ENCODE assay signal across 25 mouse cellular contexts in the genomic region with DNA sequence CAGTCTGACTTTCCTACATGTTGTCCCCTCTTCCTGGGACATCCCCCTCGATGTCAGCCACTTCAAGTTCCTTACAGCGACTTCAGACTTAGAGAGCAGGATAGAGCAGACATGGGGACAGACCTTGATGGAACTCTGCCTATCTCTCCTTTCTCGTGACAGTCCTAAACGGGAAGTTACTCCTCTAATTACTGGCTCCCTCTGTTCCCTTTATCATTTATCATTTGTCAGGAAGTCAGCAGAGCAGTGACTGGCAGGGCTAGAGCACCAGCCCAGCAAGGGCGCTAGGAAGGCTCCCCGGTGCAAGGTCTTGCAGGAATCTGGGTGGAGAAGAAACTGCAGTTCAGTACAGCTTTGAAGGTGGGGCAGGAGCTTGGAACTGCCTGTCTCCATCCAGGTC. TPM values are rescaled to one million over a fixed set of nuclear protein-coding genes. Genes with fewer than 3 reads are reported as not detected.
DNase-seq lines count a peak whose midpoint lies in the region; ATAC-seq and TF ChIP-seq lines count a peak whose summit lies in the region.
"Had no signal": no experiment of that assay in that cellular context is flagged by ENCODE, and none has a peak within 500 bp of the region (broad histone marks: within the 10 kb centered on the region; RNA-seq: fewer than 3 reads in every experiment).

No protein-coding gene starts in this region.

- H3K27ac ChIP-seq in MEL (ENCODE audit: control insufficient read depth, low read depth, low read length) = peak overlapping the region; percentile 62
- H3K27ac ChIP-seq in hindbrain, embryonic 10.5 days = no peak overlapping the region
- H3K27ac ChIP-seq: embryonic facial prominence, embryonic 10.5 days; embryonic facial prominence, embryonic 13.5 days; forebrain, embryonic 12.5 days; forebrain, embryonic 15.5 days; heart, embryonic 15.5 days; hindbrain, embryonic 15.5 days had no signal

- H3K36me3 ChIP-seq in MEL (ENCODE audit: control insufficient read depth in 1 of 2, insufficient read depth in 2 of 2, low read length in 2 of 2) = peaks cover 0 to 29% of the 10 kb centered on the region in 2 experiments; a peak in 2 of 4 replicates
- no peaks in the 10 kb centered on the region for H3K36me3 ChIP-seq in hindbrain, embryonic 10.5 days
- H3K36me3 ChIP-seq: embryonic facial prominence, embryonic 10.5 days; embryonic facial prominence, embryonic 13.5 days; forebrain, embryonic 12.5 days; forebrain, embryonic 15.5 days; heart, embryonic 12.5 days; heart, embryonic 15.5 days; hindbrain, embryonic 15.5 days had no signal

- TF ChIP-seq CTCF in MEL (IDR thresholded peaks at IDR 0.05 in 2 of 3, conservative IDR thresholded peaks at IDR 0.05 in 1 of 3; ENCODE audit: control insufficient read depth in 1 of 3, insufficient read depth in 1 of 3, low read depth in 2 of 3, low read length in 3 of 3, poor library complexity in 1 of 3, severe bottlenecking in 1 of 3) = no peak

- peaks cover 40 to 53% of the 10 kb centered on the region in 2 experiments for H3K4me1 ChIP-seq in MEL (ENCODE audit: control insufficient read depth in 1 of 2, insufficient read depth in 2 of 2, low read length in 2 of 2)
- H3K4me1 ChIP-seq in hindbrain, embryonic 10.5 days (replicated peaks) = peaks cover 33% of the 10 kb centered on the region
- H3K4me1 ChIP-seq: forebrain, embryonic 15.5 days; hindbrain, embryonic 15.5 days had no signal

- H3K4me3 ChIP-seq in MEL (ENCODE audit: control insufficient read depth in 1 of 2, insufficient read depth in 1 of 2, low read depth in 2 of 2, low read length in 2 of 2) = 0 out of 4 replicates have a peak overlapping the region, but pooled peaks of 1 of the 2 experiments have one; percentile 6
- H3K4me3 ChIP-seq in hindbrain, embryonic 10.5 days = no peak overlapping the region
- H3K4me3 ChIP-seq: embryonic facial prominence, embryonic 10.5 days; embryonic facial prominence, embryonic 13.5 days; erythroblast, embryonic 14.5 days; forebrain, embryonic 12.5 days; forebrain, embryonic 15.5 days; heart, embryonic 12.5 days; heart, embryonic 15.5 days; hindbrain, embryonic 15.5 days had no signal

- no peak for TF ChIP-seq RAD21 in MEL (IDR thresholded peaks at IDR 0.05; ENCODE audit: low read depth, low read length)

- no peaks in the 10 kb centered on the region for H3K27me3 ChIP-seq in MEL (ENCODE audit: control insufficient read depth in 1 of 2, insufficient read depth in 2 of 2, low read length in 2 of 2)
- peaks cover 52% of the 10 kb centered on the region for H3K27me3 ChIP-seq in hindbrain, embryonic 10.5 days (ENCODE audit: insufficient read depth, poor library complexity, severe bottlenecking)

- no peaks in the 10 kb centered on the region for H3K79me2 ChIP-seq in MEL (ENCODE audit: control insufficient read depth, insufficient read depth, low read length, poor library complexity)

- H3K9ac ChIP-seq in MEL (ENCODE audit: control insufficient read depth, low read depth, low read length, poor library complexity, severe bottlenecking) = no peak overlapping the region
- H3K9ac ChIP-seq: embryonic facial prominence, embryonic 13.5 days; forebrain, embryonic 12.5 days; forebrain, embryonic 15.5 days; heart, embryonic 12.5 days; heart, embryonic 15.5 days; hindbrain, embryonic 15.5 days had no signal

- no peaks in the 10 kb centered on the region for H3K9me3 ChIP-seq in MEL (replicated peaks; ENCODE audit: insufficient read depth, low read length)
- no peaks in the 10 kb centered on the region for H3K9me3 ChIP-seq in hindbrain, embryonic 10.5 days
- H3K9me3 ChIP-seq: embryonic facial prominence, embryonic 10.5 days; embryonic facial prominence, embryonic 13.5 days; forebrain, embryonic 12.5 days; forebrain, embryonic 15.5 days; heart, embryonic 12.5 days; heart, embryonic 15.5 days; hindbrain, embryonic 15.5 days had no signal

- peak; percentile 81 to 82 for TF ChIP-seq EP300 in MEL (IDR thresholded peaks at IDR 0.05; ENCODE audit: low read depth in 1 of 2, low read length in 2 of 2)

- peak; percentile 40 for ATAC-seq in granulocyte monocyte progenitor cell, adult 5-6 weeks (replicated peaks; ENCODE audit: poor library complexity, severe bottlenecking)
- ATAC-seq: forebrain, embryonic 15.5 days; intestine, postnatal 0 days had no signal

- peak; percentile 4 for DNase-seq in adrenal gland, postnatal 14 days
- DNase-seq in adrenal gland, adult 2 months = no peak
- DNase-seq in MEL (ENCODE audit: low read depth, low spot score) = peak; percentile 79
- no peak for DNase-seq in hindbrain, embryonic 10.5 days (ENCODE audit: low spot score)
- DNase-seq in lung, postnatal 36 days = no peak
- DNase-seq: adrenal gland, adult 8-10 months; adrenal gland, postnatal 36 days; cerebellum, adult 18-20 months; cerebellum, adult 9-10 months; cerebellum, postnatal 25 days; embryo, embryonic 11 days; gastrocnemius, postnatal 10 days; heart, adult 18-20 months; heart, postnatal 10 days; heart, postnatal 36 days had no signal

- no peak for TF ChIP-seq POLR2A in MEL (IDR thresholded peaks at IDR 0.05; ENCODE audit: control insufficient read depth in 1 of 2, insufficient read depth in 1 of 2, low read depth in 1 of 2, low read length in 2 of 2, poor library complexity in 1 of 2)

- 72% methylated on average over 6 of the region's 6 CpGs for WGBS in hindbrain, embryonic 10.5 days

TF ChIP-seq in MEL, 35 proteins besides CTCF, POLR2A, EP300 and RAD21 (continues in another document):
- TF ChIP-seq KAT2A (conservative IDR thresholded peaks at IDR 0.05; ENCODE audit: low read depth, low read length) (no peak), UBTF (IDR thresholded peaks at IDR 0.05; ENCODE audit: borderline replicate concordance, insufficient read depth, low read depth, low read length) (no peak), SIN3A (IDR thresholded peaks at IDR 0.05; ENCODE audit: low read length) (peak; percentile 75), HCFC1 (IDR thresholded peaks at IDR 0.05; ENCODE audit: low read depth, low read length) (peak; percentile 29; the same call in 1 of the 2 replicates), GATA1 (IDR thresholded peaks at IDR 0.05; ENCODE audit: low read depth, low read length) (peak; percentile 76), USF2 (IDR thresholded peaks at IDR 0.05; ENCODE audit: borderline replicate concordance in 1 of 2, insufficient read depth in 1 of 2, low read depth in 1 of 2, low read length in 2 of 2) (no peak), SMC3 (IDR thresholded peaks at IDR 0.05; ENCODE audit: low read depth, low read length) (no peak), MAFK (IDR thresholded peaks at IDR 0.05; ENCODE audit: borderline replicate concordance, low read depth, low read length) (no peak), BHLHE40 (IDR thresholded peaks at IDR 0.05; ENCODE audit: borderline replicate concordance, low read depth, low read length) (peak; percentile 88), MAX (IDR thresholded peaks at IDR 0.05; ENCODE audit: low read length) (0 out of 2 replicates have a peak, but pooled peaks have one; percentile 26), ZKSCAN1 (IDR thresholded peaks at IDR 0.05; ENCODE audit: low read depth, low read length) (no peak), MYC (IDR thresholded peaks at IDR 0.05; ENCODE audit: low read depth, low read length) (0 out of 2 replicates have a peak, but pooled peaks have one; percentile 36), TBP (IDR thresholded peaks at IDR 0.05; ENCODE audit: low read depth, low read length) (peak; percentile 67; the same call in 1 of the 2 replicates), ZNF384 (IDR thresholded peaks at IDR 0.05; ENCODE audit: low read depth, low read length) (no peak), POLR2AphosphoS2 (IDR thresholded peaks at IDR 0.05; ENCODE audit: low read length) (no peak), NRF1 (IDR thresholded peaks at IDR 0.05; ENCODE audit: insufficient read depth, low read depth, low read length, poor library complexity, severe bottlenecking) (no peak), TAL1 (IDR thresholded peaks at IDR 0.05; ENCODE audit: low read length) (peak; percentile 23; the same call in 1 of the 2 replicates), NELFE (IDR thresholded peaks at IDR 0.05; ENCODE audit: low read depth, low read length) (no peak), CHD1 (IDR thresholded peaks at IDR 0.05; ENCODE audit: low read depth, low read length) (no peak), MYB (IDR thresholded peaks at IDR 0.05; ENCODE audit: low read depth, low read length) (no peak), MAZ (IDR thresholded peaks at IDR 0.05; ENCODE audit: low read depth, low read length) (no peak), POLR2AphosphoS5 (IDR thresholded peaks at IDR 0.05; ENCODE audit: borderline replicate concordance, low read depth, low read length) (no peak), TCF12 (IDR thresholded peaks at IDR 0.05; ENCODE audit: low read depth, low read length) (peak; percentile 47), ELF1 (IDR thresholded peaks at IDR 0.05; ENCODE audit: low read depth, low read length) (peak; percentile 62), E2F4 (IDR thresholded peaks at IDR 0.05; ENCODE audit: borderline replicate concordance, low read depth, low read length) (no peak), ETS1 (IDR thresholded peaks at IDR 0.05; ENCODE audit: low read depth, low read length) (peak; percentile 85)

RNA-seq across cellular contexts. Expression of a gene that starts 6.2 kb away (rescaled TPM):
- 1.6 and 2.4 TPM in 2 replicates for total RNA-seq in adrenal gland, postnatal 14 days (2021)
- 1 to 10 TPM; 3.1 to 5.4 TPM for total RNA-seq in adrenal gland, adult 2 months (2021)
- polyA plus RNA-seq in adrenal gland, adult 2 months (2012; rRNA removed) = 5.7 and 6.9 TPM in 2 replicates
- total RNA-seq in MEL (2012; rRNA removed) = 11.1 and 14.8 TPM in 2 replicates
- 10 to 100 TPM in 1 of 2 experiments, not detected in 1; 17.0 TPM for polyA plus RNA-seq in MEL (2012; ENCODE audit: insufficient read depth in 1 of 2, insufficient read length in 2 of 2, low read depth in 1 of 2, low replicate concordance in 2 of 2, missing spikeins in 1 of 2)
- total RNA-seq in granulocyte monocyte progenitor cell, adult 5-6 weeks (2014; fragmentation: Nextera tagmentation) = not detected in 2 replicates
- not detected in 2 replicates for total RNA-seq in granulocyte monocyte progenitor cell, adult 5-6 weeks (2017)
- 0.90 and 1.3 TPM in 2 replicates for polyA plus RNA-seq in hindbrain, embryonic 10.5 days (2016; fragmentation: Nextera tagmentation; extraction: Ambion mirVana)

RNA-seq across cellular contexts. Expression of a gene that starts 22.5 kb away (rescaled TPM):
- total RNA-seq in adrenal gland, postnatal 14 days (2021) = 8.2 and 8.5 TPM in 2 replicates
- total RNA-seq in adrenal gland, adult 2 months (2021) = 10 to 100 TPM in 1 of 2 experiments, 1 to 10 TPM in 1; 8.5 to 11.3 TPM
- 24.1 and 24.6 TPM in 2 replicates for polyA plus RNA-seq in adrenal gland, adult 2 months (2012; rRNA removed)
- 5.7 TPM in 2 replicates for total RNA-seq in MEL (2012; rRNA removed)
- 10 to 100 TPM in 1 of 2 experiments, not detected in 1; 10.8 TPM for polyA plus RNA-seq in MEL (2012; ENCODE audit: insufficient read depth in 1 of 2, insufficient read length in 2 of 2, low read depth in 1 of 2, low replicate concordance in 2 of 2, missing spikeins in 1 of 2)
- 14.9 and 17.6 TPM in 2 replicates for total RNA-seq in granulocyte monocyte progenitor cell, adult 5-6 weeks (2014; fragmentation: Nextera tagmentation)
- total RNA-seq in granulocyte monocyte progenitor cell, adult 5-6 weeks (2017) = 3.8 and 8.8 TPM in 2 replicates
- 99.4 and 149 TPM in 2 replicates for polyA plus RNA-seq in hindbrain, embryonic 10.5 days (2016; fragmentation: Nextera tagmentation; extraction: Ambion mirVana)

Comparison
In these comparisons a context has a peak if more than half of its experiments do, and no peak if none do; other contexts are left out.
1. DNase-seq: peak in adrenal gland, postnatal 14 days (single experiment) and MEL (single experiment); none in adrenal gland, adult 2 months (single experiment), hindbrain, embryonic 10.5 days (single experiment) and lung, postnatal 36 days (single experiment).